Mouse (Mus musculus) limb, embryonic 11.5 days (tissue): ENCODE measurements around the gene Rnf185. TPM values are rescaled to one million over a fixed set of nuclear protein-coding genes. Genes with fewer than 3 reads are reported as not detected.
A peak's percentile ranks its signal among the peaks of the same experiment; 100 is the strongest.

Experiments used
- ATAC-seq: fragments of 200-750 bp; cut with Nextera tagmentation; 2 replicates; pipeline ENCODE4 v1.8.0; 2017; ENCODE audit warnings: low read depth; ENCODE audit not compliant: insufficient number of reproducible peaks, low FRiP score, low TSS enrichment
- DNase-seq: peaks from one replicate; pipeline ENCODE4 v3.0.0-alpha.2; 2015; ENCODE audit warnings: low spot score
- H3K27ac ChIP-seq: fragments of 300-500 bp; sonication (generic); replicated peaks from 2 replicates; pipeline ENCODE4 v1.5.1; 2014; ENCODE audit warnings: low read depth, mild to moderate bottlenecking, low read length
- H3K27me3 ChIP-seq: fragments of 300-500 bp; sonication (generic); 2 replicates; pipeline ENCODE4 v1.6.1; 2014; ENCODE audit warnings: mild to moderate bottlenecking, low read length, mixed read lengths; ENCODE audit not compliant: control insufficient read depth, insufficient read depth
- H3K36me3 ChIP-seq: fragments of 300-500 bp; sonication (generic); 2 replicates; pipeline ENCODE4 v1.6.1; 2014; ENCODE audit warnings: mild to moderate bottlenecking, low read length, moderate library complexity, mixed read lengths; ENCODE audit not compliant: control insufficient read depth, insufficient read depth
- H3K4me1 ChIP-seq: fragments of 300-500 bp; sonication (generic); 2 replicates; pipeline ENCODE4 v1.6.1; 2014; ENCODE audit warnings: low read length, mixed read lengths; ENCODE audit not compliant: control insufficient read depth, insufficient read depth
- H3K4me2 ChIP-seq: fragments of 300-500 bp; sonication (generic); 2 replicates; pipeline ENCODE4 v1.6.1; 2014; ENCODE audit warnings: low read depth, mild to moderate bottlenecking, moderate library complexity; ENCODE audit not compliant: severe bottlenecking
- H3K4me3 ChIP-seq: fragments of 300-500 bp; sonication (generic); 2 replicates; pipeline ENCODE4 v1.5.1; 2014; ENCODE audit warnings: low read depth, low read length
- H3K9ac ChIP-seq: fragments of 300-500 bp; sonication (generic); 2 replicates; pipeline ENCODE4 v1.6.1; 2014; ENCODE audit warnings: mild to moderate bottlenecking, low read length
- H3K9me3 ChIP-seq: fragments of 300-500 bp; sonication (generic); 2 replicates; pipeline ENCODE4 v1.6.1; 2016; ENCODE audit warnings: low read length; ENCODE audit not compliant: control insufficient read depth
- WGBS: fragments of 180-500 bp; shearing (Covaris S2); extraction: QIAGEN DNeasy Blood & Tissue Kit; methylation state at CpG from one replicate; pipeline ENCODE4 v1.1.7; 2014; 5-methylcytosine and 5-hydroxymethylcytosine counted together
- polyA plus RNA-seq: library from polyadenylated mRNA; unstranded; fragments of >200 nt; fragmentation: Nextera tagmentation; extraction: Ambion mirVana; gene quantifications from 2 replicates; pipeline ENCODE4 v1.2.1, GENCODE M21; 2014

The Rnf185 gene
- polyA plus RNA-seq, 1 experiment from 2014 or later = 42.4 TPM

GRCm38 (mm10) chr11:3458428-3459104, 6.4 kb upstream of the Rnf185 start:
- Histone ChIP-seq H3K27ac (no peak overlapping the region), H3K4me1 (no peaks in the 10 kb centered on the region), H3K4me3 (no peak overlapping the region), H3K4me2 (no peak overlapping the region), H3K9ac (no peak overlapping the region), H3K36me3 (no peaks in the 10 kb centered on the region), H3K9me3 (no peaks in the 10 kb centered on the region), H3K27me3 (no peaks in the 10 kb centered on the region)
- ATAC-seq = no peak
- 89% methylated on average over 13 of the region's 13 CpGs for WGBS
- no peak for DNase-seq

GRCm38 (mm10) chr11:3456354-3456753, 4.2 kb upstream of the Rnf185 start:
- ATAC-seq (no peak), DNase-seq (peak; percentile 76)
- Histone ChIP-seq H3K4me3 (no peak overlapping the region), H3K27ac (no peak overlapping the region), H3K36me3 (no peaks in the 10 kb centered on the region), H3K4me2 (no peak overlapping the region), H3K4me1 (peaks cover 3% of the 10 kb centered on the region), H3K9me3 (no peaks in the 10 kb centered on the region), H3K27me3 (no peaks in the 10 kb centered on the region), H3K9ac (no peak overlapping the region)
- 40% methylated on average over 1 of the region's 1 CpGs for WGBS

- WGBS = 95% methylated on average over 3 of the region's 3 CpGs
- Histone ChIP-seq H3K27me3 (no peaks in the 10 kb centered on the region), H3K9ac (no peak overlapping the region), H3K36me3 (no peaks in the 10 kb centered on the region), H3K27ac (no peak overlapping the region), H3K4me2 (no peak overlapping the region), H3K4me3 (no peak overlapping the region), H3K4me1 (peaks cover 5% of the 10 kb centered on the region), H3K9me3 (no peaks in the 10 kb centered on the region)
- DNase-seq (no peak), ATAC-seq (no peak)
Measured at GRCm38 (mm10) chr11:3454506-3454905, 2.3 kb upstream of the Rnf185 start.

DNA sequence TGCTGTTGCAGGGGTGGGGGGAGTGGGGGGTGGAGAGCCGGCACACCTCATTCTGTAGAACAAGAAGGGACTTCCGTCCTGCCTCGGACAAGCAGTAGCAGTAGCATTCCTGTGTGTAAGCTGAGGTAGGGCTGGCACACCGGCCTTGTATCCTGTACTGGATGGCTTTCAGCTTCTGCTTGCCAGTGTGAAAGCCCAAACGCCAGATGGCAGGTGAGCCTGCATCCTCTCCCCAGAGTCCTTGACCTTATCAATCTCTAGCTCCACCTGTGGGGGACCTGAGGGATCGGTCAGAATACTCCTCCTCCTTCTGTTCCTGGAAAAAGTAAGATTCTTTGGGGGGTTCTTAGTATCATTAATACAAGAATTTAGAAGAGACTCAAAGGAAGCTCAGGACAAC, 1.3 kb upstream of the Rnf185 start:
- Histone ChIP-seq H3K27ac (no peak overlapping the region), H3K27me3 (no peaks in the 10 kb centered on the region), H3K9me3 (no peaks in the 10 kb centered on the region), H3K4me3 (no peak overlapping the region), H3K36me3 (no peaks in the 10 kb centered on the region), H3K4me2 (no peak overlapping the region; the same call in 1 of the 2 replicates), H3K4me1 (peaks cover 5% of the 10 kb centered on the region), H3K9ac (no peak overlapping the region)
- ATAC-seq (no peak), DNase-seq (no peak)
- WGBS = 87% methylated on average over 6 of the region's 6 CpGs

GRCm38 (mm10) chr11:3452769-3453168, 606 bp upstream of the Rnf185 start:
- Histone ChIP-seq H3K27me3 (no peaks in the 10 kb centered on the region), H3K27ac (peak overlapping the region; percentile 65; the same call in 1 of the 2 replicates), H3K4me2 (peak overlapping the region; percentile 75), H3K4me3 (peak overlapping the region; percentile 81), H3K4me1 (peaks cover 5% of the 10 kb centered on the region), H3K9me3 (no peaks in the 10 kb centered on the region), H3K9ac (peak overlapping the region; percentile 74), H3K36me3 (no peaks in the 10 kb centered on the region)
- WGBS = 1% methylated on average over 9 of the region's 9 CpGs
- ATAC-seq (peak; percentile 31; the same call in 1 of the 2 replicates), DNase-seq (peak; percentile 59)

- under 1% methylated on average over 20 of the region's 20 CpGs for WGBS
- H3K9me3 ChIP-seq = no peaks in the 10 kb centered on the region
- peak overlapping the region; percentile 75 for H3K4me2 ChIP-seq
- no peaks in the 10 kb centered on the region for H3K36me3 ChIP-seq
- ATAC-seq (peak; percentile 29; the same call in 1 of the 2 replicates), DNase-seq (no peak)
- no peaks in the 10 kb centered on the region for H3K27me3 ChIP-seq
- peak overlapping the region; percentile 65 for H3K27ac ChIP-seq
- peaks cover 5% of the 10 kb centered on the region for H3K4me1 ChIP-seq
- H3K4me3 ChIP-seq = peak overlapping the region; percentile 81
- H3K9ac ChIP-seq = peak overlapping the region; percentile 74
Measured at GRCm38 (mm10) chr11:3451701-3452163, 431 bp downstream of the Rnf185 start.

DNA sequence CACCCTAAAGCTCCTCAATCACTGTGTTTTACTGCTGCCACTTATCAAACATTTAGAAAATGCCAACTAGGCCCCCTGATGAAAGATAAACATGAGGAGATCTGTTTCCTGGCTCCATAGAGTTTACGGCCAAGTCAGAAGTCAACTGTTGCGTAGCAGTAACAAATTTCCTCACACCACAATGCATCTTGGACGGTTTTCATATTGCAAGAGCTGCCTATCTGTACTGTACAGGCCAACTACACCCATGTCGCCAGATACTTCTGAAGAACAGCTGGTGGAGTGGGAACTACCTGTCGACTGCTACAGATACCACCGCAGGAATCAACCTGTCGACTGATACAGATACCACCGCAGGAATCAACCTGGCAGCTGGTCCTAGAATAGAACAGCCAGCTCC, 7.3 kb downstream of the Rnf185 start:
- Histone ChIP-seq H3K4me3 (no peak overlapping the region), H3K27me3 (no peaks in the 10 kb centered on the region), H3K4me2 (no peak overlapping the region), H3K9ac (no peak overlapping the region), H3K27ac (no peak overlapping the region), H3K36me3 (no peaks in the 10 kb centered on the region), H3K4me1 (no peaks in the 10 kb centered on the region), H3K9me3 (no peaks in the 10 kb centered on the region)
- 91% methylated on average over 8 of the region's 8 CpGs for WGBS
- ATAC-seq = no peak
- no peak for DNase-seq

DNA sequence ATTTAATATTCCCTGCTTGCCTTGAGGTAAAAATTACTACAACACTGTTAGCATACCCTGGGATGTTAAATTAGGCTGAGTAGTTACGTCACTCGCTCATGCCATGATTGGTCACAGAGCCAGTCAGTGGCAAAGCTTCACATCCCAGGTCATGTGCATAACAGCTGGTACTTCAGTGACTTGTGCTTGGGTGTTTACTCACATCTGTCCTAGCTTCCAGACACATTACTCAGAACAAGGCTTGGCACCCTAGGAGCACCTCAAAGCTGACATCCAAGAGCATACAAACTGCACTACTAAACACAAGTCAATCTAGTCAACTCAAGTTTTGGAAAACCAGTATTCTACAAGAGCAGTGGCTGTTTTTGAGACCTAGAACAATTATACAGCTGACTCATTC, 9.1 kb downstream of the Rnf185 start:
- 93% methylated on average over 2 of the region's 2 CpGs for WGBS
- Histone ChIP-seq H3K4me2 (no peak overlapping the region), H3K9ac (no peak overlapping the region)

DNA sequence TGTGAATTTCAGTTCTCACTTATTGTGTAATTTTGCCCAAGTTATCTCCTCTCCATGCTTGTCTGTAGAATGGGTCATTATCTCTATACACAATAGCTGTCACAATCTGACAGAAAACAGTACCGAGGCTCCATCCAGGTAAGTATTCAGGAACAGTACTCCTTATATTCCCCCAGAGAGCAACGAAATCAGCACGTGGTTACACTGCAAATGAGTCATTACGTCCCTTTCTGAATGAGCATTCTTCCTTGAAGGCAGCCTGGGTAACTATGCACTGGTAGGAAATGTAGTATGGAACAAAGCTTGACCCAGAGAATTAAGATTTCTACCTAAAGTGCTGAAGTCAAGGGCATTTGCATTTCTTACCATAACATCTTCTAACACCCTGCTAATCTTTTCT, 9.5 kb downstream of the Rnf185 start:
- Histone ChIP-seq H3K27ac (no peak overlapping the region), H3K27me3 (no peaks in the 10 kb centered on the region), H3K4me2 (no peak overlapping the region), H3K4me1 (no peaks in the 10 kb centered on the region), H3K9ac (no peak overlapping the region), H3K36me3 (no peaks in the 10 kb centered on the region), H3K4me3 (no peak overlapping the region), H3K9me3 (no peaks in the 10 kb centered on the region)
- DNase-seq (no peak), ATAC-seq (no peak)
- WGBS = 75% methylated on average over 4 of the region's 4 CpGs

More for the DNA sequence above, 9.1 kb downstream of the Rnf185 start:
- no peak for DNase-seq
- Histone ChIP-seq H3K9me3 (no peaks in the 10 kb centered on the region), H3K36me3 (no peaks in the 10 kb centered on the region), H3K27me3 (no peaks in the 10 kb centered on the region), H3K4me3 (no peak overlapping the region), H3K4me1 (no peaks in the 10 kb centered on the region), H3K27ac (no peak overlapping the region)
- no peak for ATAC-seq
